Mouse (Mus musculus): ENCODE data around the gene Tgfbr3. TPM values are rescaled to one million over a fixed set of nuclear protein-coding genes. Genes with fewer than 3 reads are reported as not detected.
"Not testable (repeated sequence)": the region's sequence is repeated elsewhere in the genome, so short reads cannot be mapped to it uniquely, and the experiment has no call there.

The Tgfbr3 gene
- polyA plus RNA-seq, 1 experiment from 2014 or later = 21.4 TPM

DNA sequence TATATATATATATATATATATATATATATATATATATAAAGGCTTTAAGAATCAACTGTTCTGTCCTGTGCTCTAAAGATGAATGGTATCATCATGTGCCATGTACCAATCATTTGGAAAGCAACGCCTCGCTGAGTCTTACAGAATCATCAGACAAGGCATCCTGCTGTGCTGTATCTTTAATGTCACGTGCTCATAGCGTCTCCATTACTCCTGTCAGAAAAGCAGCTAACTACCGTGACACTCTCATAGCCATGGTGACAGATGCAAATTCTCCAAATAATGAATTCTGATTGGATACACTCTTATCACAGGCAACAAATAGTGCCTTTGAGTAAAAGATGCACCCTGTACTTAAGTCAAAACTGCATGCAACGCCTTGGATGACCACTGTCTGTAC, 40.7 kb downstream of the Tgfbr3 start:
- H3K4me3 ChIP-seq (ENCODE audit: low read depth, low read length) = no peak overlapping the region
- TF ChIP-seq EP300 (IDR thresholded peaks at IDR 0.05) (no peak), CTCF (IDR thresholded peaks at IDR 0.05) (no peak)
- no peak overlapping the region for H3K9ac ChIP-seq (replicated peaks; ENCODE audit: low read depth)
- H3K27me3 ChIP-seq (replicated peaks; ENCODE audit: insufficient read depth, low read length) = no peaks in the 10 kb centered on the region
- DNase-seq (ENCODE audit: low spot score) (no peak), ATAC-seq (no peak)
- no peaks in the 10 kb centered on the region for H3K36me3 ChIP-seq (ENCODE audit: insufficient read depth, low read length)
- H3K4me2 ChIP-seq (replicated peaks; ENCODE audit: low read depth, low read length) = no peak overlapping the region; the same call in 1 of the 2 replicates
- no peak overlapping the region for H3K27ac ChIP-seq (ENCODE audit: low read length)
- H3K9me3 ChIP-seq (ENCODE audit: low read length) = no peaks in the 10 kb centered on the region
- H3K4me1 ChIP-seq (ENCODE audit: insufficient read depth, low read depth, low read length) = peaks cover 11% of the 10 kb centered on the region; the same call in 1 of the 2 replicates
- 94% methylated on average over 6 of the region's 6 CpGs for WGBS

DNA sequence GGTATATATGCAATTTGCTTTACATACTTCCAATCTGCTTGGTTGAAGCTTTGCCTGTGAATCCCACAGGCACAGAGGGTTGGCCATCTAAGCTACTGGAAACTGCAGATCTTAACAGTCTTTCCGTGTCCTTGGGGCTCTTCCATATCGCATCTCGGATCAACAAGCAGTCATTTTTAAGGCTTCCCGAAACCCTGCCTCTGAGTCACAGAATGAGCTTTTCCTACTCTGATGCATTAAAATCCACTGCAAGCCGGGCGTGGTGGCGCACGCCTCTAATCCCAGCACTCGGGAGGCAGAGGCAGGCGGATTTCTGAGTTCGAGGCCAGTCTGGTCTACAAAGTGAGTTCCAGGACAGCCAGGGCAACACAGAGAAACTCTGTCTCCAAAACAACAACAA, 41.1 kb downstream of the Tgfbr3 start:
- H3K9me3 ChIP-seq (ENCODE audit: low read length); H3K27me3 ChIP-seq (replicated peaks; ENCODE audit: insufficient read depth, low read length); DNase-seq (ENCODE audit: low spot score); H3K36me3 ChIP-seq (ENCODE audit: insufficient read depth, low read length); H3K4me2 ChIP-seq (replicated peaks; ENCODE audit: low read depth, low read length); H3K4me3 ChIP-seq (ENCODE audit: low read depth, low read length); ATAC-seq; H3K9ac ChIP-seq (replicated peaks; ENCODE audit: low read depth); H3K27ac ChIP-seq (ENCODE audit: low read length): not testable (repeated sequence)
- 98% methylated on average over 11 of the region's 11 CpGs for WGBS
- peaks cover 11% of the 10 kb centered on the region; the same call in 1 of the 2 replicates for H3K4me1 ChIP-seq (ENCODE audit: insufficient read depth, low read depth, low read length)

DNA sequence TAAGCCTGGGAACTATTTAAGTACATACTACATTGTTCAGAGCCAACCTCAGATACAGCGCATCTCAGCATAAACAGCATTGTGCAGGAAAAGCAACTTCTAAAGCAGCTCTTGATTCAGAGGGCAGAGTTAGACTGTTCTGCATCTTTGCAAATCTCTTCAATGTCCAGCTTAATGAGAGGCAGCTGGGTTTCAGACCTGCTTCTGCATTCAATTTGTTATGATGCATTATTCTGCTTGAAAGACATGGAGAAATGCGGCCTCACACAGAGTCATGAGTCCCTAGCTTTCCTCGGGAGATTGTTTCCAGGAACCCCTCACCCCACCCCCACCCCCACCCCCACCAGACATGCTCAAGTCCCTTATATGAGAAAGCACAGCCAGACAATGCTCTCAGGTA, 41.6 kb downstream of the Tgfbr3 start:
- no peak overlapping the region for H3K4me3 ChIP-seq (ENCODE audit: low read depth, low read length)
- no peak overlapping the region for H3K4me2 ChIP-seq (replicated peaks; ENCODE audit: low read depth, low read length)
- H3K27ac ChIP-seq (ENCODE audit: low read length) = no peak overlapping the region
- no peak for ATAC-seq
- H3K27me3 ChIP-seq (replicated peaks; ENCODE audit: insufficient read depth, low read length) = no peaks in the 10 kb centered on the region
- no peaks in the 10 kb centered on the region for H3K9me3 ChIP-seq (ENCODE audit: low read length)
- H3K4me1 ChIP-seq (ENCODE audit: insufficient read depth, low read depth, low read length) = peaks cover 8% of the 10 kb centered on the region; the same call in 1 of the 2 replicates
- H3K36me3 ChIP-seq (ENCODE audit: insufficient read depth, low read length) = no peaks in the 10 kb centered on the region
- DNase-seq (ENCODE audit: low spot score) = no peak
- H3K9ac ChIP-seq (replicated peaks; ENCODE audit: low read depth) = no peak overlapping the region
- TF ChIP-seq CTCF (IDR thresholded peaks at IDR 0.05) (no peak), EP300 (IDR thresholded peaks at IDR 0.05) (no peak)
- 72% methylated on average over 3 of the region's 3 CpGs for WGBS

DNA sequence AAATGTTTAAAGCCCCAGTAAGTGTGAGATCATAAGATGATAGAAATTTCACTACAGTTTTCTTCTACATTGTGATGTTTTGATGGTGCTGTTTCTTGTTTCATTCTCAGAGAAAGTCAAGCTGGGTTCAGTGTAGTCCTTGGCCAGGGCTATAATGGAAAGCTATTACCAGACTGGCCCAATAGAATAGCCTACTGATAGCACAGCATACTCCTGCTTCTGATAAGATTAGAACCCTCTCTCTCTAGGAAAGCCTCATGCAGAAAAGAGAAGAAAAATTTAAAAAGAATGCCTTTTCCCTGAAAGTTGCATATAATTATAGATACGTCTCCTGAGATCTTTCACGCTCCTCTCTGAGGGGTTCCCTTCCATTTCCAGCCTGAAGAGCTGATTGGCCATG, 46.0 kb downstream of the Tgfbr3 start:
- H3K9ac ChIP-seq (replicated peaks; ENCODE audit: low read depth) = no peak overlapping the region

DNA sequence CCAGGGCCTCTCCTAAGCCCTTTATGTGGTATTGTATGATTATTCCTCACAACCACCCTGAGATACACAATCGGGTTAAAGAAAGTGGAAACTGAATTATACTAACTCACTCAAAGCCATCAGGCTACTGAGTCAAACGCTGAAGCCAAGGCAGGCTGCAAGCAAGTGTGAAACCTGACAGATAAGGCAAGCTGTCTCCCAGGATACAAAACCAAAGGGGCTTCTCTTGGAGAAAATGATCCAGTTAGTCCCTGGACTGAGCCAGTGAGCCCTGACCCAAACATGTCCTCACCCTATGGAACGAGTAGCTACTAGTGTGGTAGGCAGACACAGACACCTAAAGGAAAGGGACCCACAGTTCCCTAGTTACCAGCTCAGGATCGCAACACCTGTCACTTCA, 46.4 kb downstream of the Tgfbr3 start:
- ATAC-seq = no peak
- WGBS = 78% methylated on average over 4 of the region's 4 CpGs
- Histone ChIP-seq H3K27me3 (replicated peaks; ENCODE audit: insufficient read depth, low read length) (no peaks in the 10 kb centered on the region), H3K4me3 (ENCODE audit: low read depth, low read length) (no peak overlapping the region), H3K4me2 (replicated peaks; ENCODE audit: low read depth, low read length) (no peak overlapping the region), H3K4me1 (ENCODE audit: insufficient read depth, low read depth, low read length) (peaks cover 10% of the 10 kb centered on the region), H3K36me3 (ENCODE audit: insufficient read depth, low read length) (no peaks in the 10 kb centered on the region), H3K9ac (replicated peaks; ENCODE audit: low read depth) (no peak overlapping the region), H3K27ac (ENCODE audit: low read length) (no peak overlapping the region), H3K9me3 (ENCODE audit: low read length) (no peaks in the 10 kb centered on the region)
- DNase-seq (ENCODE audit: low spot score) = no peak
- TF ChIP-seq EP300 (IDR thresholded peaks at IDR 0.05) = no peak
- TF ChIP-seq CTCF (IDR thresholded peaks at IDR 0.05) = no peak

More for the DNA sequence above, 46.0 kb downstream of the Tgfbr3 start:
- 97% methylated on average over 2 of the region's 2 CpGs for WGBS
- ATAC-seq = no peak
- DNase-seq (ENCODE audit: low spot score) = no peak
- Histone ChIP-seq H3K4me3 (ENCODE audit: low read depth, low read length) (no peak overlapping the region), H3K4me1 (ENCODE audit: insufficient read depth, low read depth, low read length) (peaks cover 6% of the 10 kb centered on the region), H3K9me3 (ENCODE audit: low read length) (no peaks in the 10 kb centered on the region), H3K27ac (ENCODE audit: low read length) (no peak overlapping the region), H3K4me2 (replicated peaks; ENCODE audit: low read depth, low read length) (no peak overlapping the region), H3K27me3 (replicated peaks; ENCODE audit: insufficient read depth, low read length) (no peaks in the 10 kb centered on the region), H3K36me3 (ENCODE audit: insufficient read depth, low read length) (no peaks in the 10 kb centered on the region)
- TF ChIP-seq EP300 (IDR thresholded peaks at IDR 0.05) (no peak), CTCF (IDR thresholded peaks at IDR 0.05) (no peak)

DNA sequence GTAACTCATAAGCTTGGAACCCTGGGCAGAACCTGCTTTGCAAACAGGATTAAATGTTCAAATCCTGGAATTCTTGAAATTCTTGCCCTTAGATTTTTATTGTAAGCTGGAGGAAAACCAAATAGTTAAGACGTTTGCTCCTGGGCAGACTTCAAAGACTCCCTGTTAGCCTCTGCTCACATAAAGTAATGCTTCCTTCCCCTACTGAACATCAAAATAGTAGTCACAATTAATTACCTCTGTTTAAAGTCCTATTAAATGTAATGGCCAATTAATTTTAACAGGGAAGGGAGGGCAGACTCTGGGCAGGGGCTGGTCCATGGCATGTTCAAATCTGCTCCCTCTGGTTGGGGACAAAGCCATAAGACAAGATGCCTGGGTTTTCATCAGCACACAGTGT, 49.2 kb downstream of the Tgfbr3 start:
- Histone ChIP-seq H3K4me2 (replicated peaks; ENCODE audit: low read depth, low read length) (no peak overlapping the region), H3K9me3 (ENCODE audit: low read length) (no peaks in the 10 kb centered on the region), H3K4me3 (ENCODE audit: low read depth, low read length) (no peak overlapping the region), H3K36me3 (ENCODE audit: insufficient read depth, low read length) (no peaks in the 10 kb centered on the region), H3K9ac (replicated peaks; ENCODE audit: low read depth) (no peak overlapping the region), H3K4me1 (ENCODE audit: insufficient read depth, low read depth, low read length) (peaks cover 10% of the 10 kb centered on the region), H3K27ac (ENCODE audit: low read length) (no peak overlapping the region), H3K27me3 (replicated peaks; ENCODE audit: insufficient read depth, low read length) (no peaks in the 10 kb centered on the region)
- WGBS = 24% methylated on average over 1 of the region's 1 CpGs
- TF ChIP-seq CTCF (IDR thresholded peaks at IDR 0.05) (no peak), EP300 (IDR thresholded peaks at IDR 0.05) (no peak)
- ATAC-seq = no peak
- DNase-seq (ENCODE audit: low spot score) = no peak

DNA sequence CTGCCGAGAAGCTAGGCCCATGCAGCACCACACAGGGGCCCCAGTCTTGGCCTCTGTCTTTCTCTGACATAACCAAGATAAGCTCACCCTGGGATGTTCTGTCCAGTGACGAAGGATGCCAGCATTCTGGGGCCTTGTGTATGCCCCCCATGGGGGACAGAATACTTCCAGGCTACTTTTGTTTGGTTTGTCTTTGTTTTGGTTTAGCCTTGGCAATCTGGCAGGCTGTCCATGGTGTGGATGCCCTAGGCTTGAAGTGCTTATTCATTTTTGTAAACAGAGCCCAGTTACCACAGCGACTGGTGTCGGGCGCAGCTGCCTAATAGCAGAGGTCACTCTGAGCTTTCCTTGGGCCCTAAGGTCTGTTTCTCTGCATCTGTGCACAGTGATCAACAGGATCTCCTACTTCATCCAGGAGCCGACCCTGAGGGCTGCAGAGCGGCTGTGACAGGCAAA, 51.4 kb downstream of the Tgfbr3 start:
- Histone ChIP-seq H3K4me3 (ENCODE audit: low read depth, low read length) (no peak overlapping the region), H3K27me3 (replicated peaks; ENCODE audit: insufficient read depth, low read length) (no peaks in the 10 kb centered on the region), H3K4me1 (ENCODE audit: insufficient read depth, low read depth, low read length) (peaks cover 30% of the 10 kb centered on the region), H3K36me3 (ENCODE audit: insufficient read depth, low read length) (no peaks in the 10 kb centered on the region), H3K9ac (replicated peaks; ENCODE audit: low read depth) (no peak overlapping the region), H3K27ac (ENCODE audit: low read length) (peak overlapping the region; percentile 26; the same call in 1 of the 2 replicates), H3K9me3 (ENCODE audit: low read length) (no peaks in the 10 kb centered on the region), H3K4me2 (replicated peaks; ENCODE audit: low read depth, low read length) (no peak overlapping the region)
- TF ChIP-seq EP300 (IDR thresholded peaks at IDR 0.05) (no peak), CTCF (IDR thresholded peaks at IDR 0.05) (no peak)
- ATAC-seq (peak; percentile 70), DNase-seq (ENCODE audit: low spot score) (no peak)
- 36% methylated on average over 7 of the region's 7 CpGs for WGBS
